Comparison of ENCODE assay signal across 8 mouse cellular contexts in the genomic region with DNA sequence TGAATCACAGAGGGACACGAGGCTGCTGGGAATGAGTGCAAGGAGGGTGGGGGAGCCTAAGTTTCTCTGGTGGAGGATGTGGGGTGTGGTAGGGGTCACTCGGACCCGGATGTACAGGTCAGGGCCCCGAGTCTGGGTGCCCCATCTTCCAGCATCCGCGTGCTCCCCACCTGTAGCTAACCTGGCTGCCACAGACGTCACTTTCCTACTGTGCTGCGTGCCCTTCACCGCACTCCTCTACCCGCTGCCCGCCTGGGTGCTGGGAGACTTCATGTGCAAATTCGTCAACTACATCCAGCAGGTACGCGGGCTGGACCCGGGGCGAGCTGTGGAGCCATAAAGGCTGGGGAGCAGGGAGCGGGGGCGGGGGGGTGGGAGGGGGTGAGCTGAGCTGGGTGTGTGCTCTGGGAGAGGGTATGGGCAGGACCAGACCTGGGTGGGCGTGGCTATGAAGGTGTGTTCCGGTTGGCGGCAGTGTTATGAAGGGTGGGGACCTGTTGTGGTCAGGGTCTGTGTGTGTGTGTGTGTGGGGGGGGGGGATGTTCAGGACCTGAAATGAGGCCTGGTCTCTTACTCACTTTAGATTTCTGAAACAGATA. TPM values are rescaled to one million over a fixed set of nuclear protein-coding genes. Genes with fewer than 3 reads are reported as not detected.
DNase-seq lines count a peak whose midpoint lies in the region; ATAC-seq lines count a peak whose summit lies in the region.

No protein-coding gene starts in this region.

- no peak overlapping the region for H3K4me2 ChIP-seq in forebrain, embryonic 13.5 days
- no peak overlapping the region for H3K4me2 ChIP-seq in forebrain, embryonic 15.5 days (replicated peaks)
- H3K4me2 ChIP-seq in neural tube, embryonic 11.5 days (ENCODE audit: low read depth), result no peak overlapping the region
- peak overlapping the region; percentile 10; the same call in 1 of the 2 replicates for H3K4me2 ChIP-seq in limb, embryonic 11.5 days (ENCODE audit: low read depth, severe bottlenecking)
- H3K4me2 ChIP-seq in stomach, embryonic 15.5 days, result peak overlapping the region; percentile 46

- H3K9ac ChIP-seq in forebrain, embryonic 13.5 days, result no peak overlapping the region
- H3K9ac ChIP-seq in forebrain, embryonic 15.5 days (replicated peaks), result no peak overlapping the region
- no peak overlapping the region for H3K9ac ChIP-seq in neural tube, embryonic 11.5 days (ENCODE audit: low read length)
- H3K9ac ChIP-seq in limb, embryonic 11.5 days (ENCODE audit: low read length), result no peak overlapping the region
- H3K9ac ChIP-seq in stomach, embryonic 15.5 days, result peak overlapping the region; percentile 16; the same call in 1 of the 2 replicates

- WGBS in forebrain, embryonic 13.5 days, result 3% methylated on average over 21 of the region's 21 CpGs
- 2% methylated on average over 21 of the region's 21 CpGs for WGBS in forebrain, embryonic 15.5 days
- WGBS in neural tube, embryonic 11.5 days, result 2% methylated on average over 21 of the region's 21 CpGs
- 3% methylated on average over 20 of the region's 21 CpGs for WGBS in limb, embryonic 11.5 days
- 8% methylated on average over 21 of the region's 21 CpGs for WGBS in stomach, embryonic 15.5 days

- H3K4me1 ChIP-seq in forebrain, embryonic 13.5 days, result peaks cover 47% of the 10 kb centered on the region
- H3K4me1 ChIP-seq in forebrain, embryonic 15.5 days, result peaks cover 42% of the 10 kb centered on the region
- H3K4me1 ChIP-seq in neural tube, embryonic 11.5 days (ENCODE audit: control insufficient read depth, insufficient read depth, low read length), result peaks cover 23% of the 10 kb centered on the region
- peaks cover 39% of the 10 kb centered on the region for H3K4me1 ChIP-seq in limb, embryonic 11.5 days (ENCODE audit: control insufficient read depth, insufficient read depth, low read length)
- peaks cover 62% of the 10 kb centered on the region for H3K4me1 ChIP-seq in stomach, embryonic 15.5 days

- ATAC-seq in forebrain, embryonic 13.5 days, result no peak
- no peak for ATAC-seq in forebrain, embryonic 15.5 days (replicated peaks)
- no peak for ATAC-seq in neural tube, embryonic 11.5 days (ENCODE audit: insufficient read depth, low FRiP score, low TSS enrichment)
- no peak for ATAC-seq in limb, embryonic 11.5 days (ENCODE audit: insufficient number of reproducible peaks, low FRiP score, low TSS enrichment, low read depth)
- no peak for ATAC-seq in stomach, embryonic 15.5 days (ENCODE audit: insufficient read depth, low FRiP score, low read depth)

- no peak overlapping the region for H3K27ac ChIP-seq in forebrain, embryonic 13.5 days
- H3K27ac ChIP-seq in forebrain, embryonic 15.5 days (replicated peaks), result no peak overlapping the region
- no peak overlapping the region for H3K27ac ChIP-seq in neural tube, embryonic 11.5 days (ENCODE audit: low read depth, low read length)
- no peak overlapping the region for H3K27ac ChIP-seq in limb, embryonic 11.5 days (replicated peaks; ENCODE audit: low read depth, low read length)
- no peak overlapping the region for H3K27ac ChIP-seq in stomach, embryonic 15.5 days

- no peaks in the 10 kb centered on the region for H3K9me3 ChIP-seq in forebrain, embryonic 13.5 days (replicated peaks)
- no peaks in the 10 kb centered on the region for H3K9me3 ChIP-seq in forebrain, embryonic 15.5 days
- H3K9me3 ChIP-seq in neural tube, embryonic 11.5 days (ENCODE audit: control insufficient read depth, low read length), result no peaks in the 10 kb centered on the region
- peaks cover 3% of the 10 kb centered on the region; the same call in 1 of the 2 replicates for H3K9me3 ChIP-seq in limb, embryonic 11.5 days (ENCODE audit: control insufficient read depth, low read length)
- H3K9me3 ChIP-seq in stomach, embryonic 15.5 days, result no peaks in the 10 kb centered on the region

- 0 out of 2 replicates have a peak overlapping the region, but pooled peaks have one; percentile 3 for H3K4me3 ChIP-seq in forebrain, embryonic 13.5 days
- no peak overlapping the region for H3K4me3 ChIP-seq in forebrain, embryonic 15.5 days
- peak overlapping the region; percentile 10; the same call in 1 of the 2 replicates for H3K4me3 ChIP-seq in neural tube, embryonic 11.5 days (ENCODE audit: low read depth, low read length)
- peak overlapping the region; percentile 10; the same call in 1 of the 2 replicates for H3K4me3 ChIP-seq in limb, embryonic 11.5 days (ENCODE audit: low read depth, low read length)
- H3K4me3 ChIP-seq in stomach, embryonic 15.5 days (replicated peaks), result peak overlapping the region; percentile 16; the same call in 1 of the 2 replicates

- peaks cover 72% of the 10 kb centered on the region for H3K27me3 ChIP-seq in forebrain, embryonic 13.5 days
- peaks cover 66% of the 10 kb centered on the region for H3K27me3 ChIP-seq in forebrain, embryonic 15.5 days
- H3K27me3 ChIP-seq in neural tube, embryonic 11.5 days (ENCODE audit: control insufficient read depth, insufficient read depth, low read length), result peaks cover 66% of the 10 kb centered on the region
- peaks cover 61% of the 10 kb centered on the region for H3K27me3 ChIP-seq in limb, embryonic 11.5 days (ENCODE audit: control insufficient read depth, insufficient read depth, low read length)
- peaks cover 55% of the 10 kb centered on the region for H3K27me3 ChIP-seq in stomach, embryonic 15.5 days (replicated peaks)

- DNase-seq in neural tube, embryonic 11.5 days (ENCODE audit: low spot score), result no peak
- DNase-seq in neural tube, embryonic 10.5 days (ENCODE audit: extremely low spot score, low spot score), result no peak
- DNase-seq in limb, embryonic 11.5 days (ENCODE audit: low spot score), result no peak
- DNase-seq in urinary bladder, postnatal 4 days (ENCODE audit: low spot score in 2 of 2), result no peak
- DNase-seq in right cerebral cortex, postnatal 36 days (ENCODE audit: low spot score in 2 of 2), result no peak

- no peaks in the 10 kb centered on the region for H3K36me3 ChIP-seq in forebrain, embryonic 13.5 days (ENCODE audit: poor library complexity, severe bottlenecking)
- no peaks in the 10 kb centered on the region for H3K36me3 ChIP-seq in forebrain, embryonic 15.5 days
- no peaks in the 10 kb centered on the region for H3K36me3 ChIP-seq in neural tube, embryonic 11.5 days (ENCODE audit: control insufficient read depth, insufficient read depth, low read length)
- no peaks in the 10 kb centered on the region for H3K36me3 ChIP-seq in limb, embryonic 11.5 days (ENCODE audit: control insufficient read depth, insufficient read depth, low read length)
- no peaks in the 10 kb centered on the region for H3K36me3 ChIP-seq in stomach, embryonic 15.5 days

RNA-seq across cellular contexts. Expression of gene R3hdm4, which starts 1.7 kb away (rescaled TPM):
- 200 and 217 TPM in 2 replicates for polyA plus RNA-seq in forebrain, embryonic 13.5 days (2015; fragmentation: Nextera tagmentation; extraction: Ambion mirVana)
- polyA plus RNA-seq in forebrain, embryonic 15.5 days (2015; fragmentation: Nextera tagmentation; extraction: Ambion mirVana), result 272 and 277 TPM in 2 replicates
- polyA plus RNA-seq in neural tube, embryonic 11.5 days (2014; fragmentation: Nextera tagmentation; extraction: Ambion mirVana), result 150 and 156 TPM in 2 replicates
- polyA plus RNA-seq in limb, embryonic 11.5 days (2014; fragmentation: Nextera tagmentation; extraction: Ambion mirVana), result 133 and 138 TPM in 2 replicates
- 137 and 140 TPM in 2 replicates for polyA plus RNA-seq in stomach, embryonic 15.5 days (2015; fragmentation: Nextera tagmentation; extraction: Ambion mirVana)

RNA-seq across cellular contexts. Expression of gene Kiss1r, which starts 2.6 kb away (rescaled TPM):
- 1.0 and 1.3 TPM in 2 replicates for polyA plus RNA-seq in forebrain, embryonic 13.5 days (2015; fragmentation: Nextera tagmentation; extraction: Ambion mirVana)
- 2.2 and 2.7 TPM in 2 replicates for polyA plus RNA-seq in forebrain, embryonic 15.5 days (2015; fragmentation: Nextera tagmentation; extraction: Ambion mirVana)
- 0.77 and 0.80 TPM in 2 replicates for polyA plus RNA-seq in neural tube, embryonic 11.5 days (2014; fragmentation: Nextera tagmentation; extraction: Ambion mirVana)
- polyA plus RNA-seq in limb, embryonic 11.5 days (2014; fragmentation: Nextera tagmentation; extraction: Ambion mirVana), result 0.21 and 0.34 TPM in 2 replicates
- polyA plus RNA-seq in stomach, embryonic 15.5 days (2015; fragmentation: Nextera tagmentation; extraction: Ambion mirVana), result 0.83 and 0.94 TPM in 2 replicates

RNA-seq across cellular contexts. Expression of gene Arid3a, which starts 7.5 kb away (rescaled TPM):
- polyA plus RNA-seq in forebrain, embryonic 13.5 days (2015; fragmentation: Nextera tagmentation; extraction: Ambion mirVana), result 2.5 and 3.6 TPM in 2 replicates
- polyA plus RNA-seq in forebrain, embryonic 15.5 days (2015; fragmentation: Nextera tagmentation; extraction: Ambion mirVana), result 2.7 and 3.1 TPM in 2 replicates
- 7.0 and 8.5 TPM in 2 replicates for polyA plus RNA-seq in neural tube, embryonic 11.5 days (2014; fragmentation: Nextera tagmentation; extraction: Ambion mirVana)
- polyA plus RNA-seq in limb, embryonic 11.5 days (2014; fragmentation: Nextera tagmentation; extraction: Ambion mirVana), result 11.8 and 12.9 TPM in 2 replicates
- 9.8 and 10.0 TPM in 2 replicates for polyA plus RNA-seq in stomach, embryonic 15.5 days (2015; fragmentation: Nextera tagmentation; extraction: Ambion mirVana)

RNA-seq across cellular contexts. Expression of gene Gm26602, which starts 8.7 kb away (rescaled TPM):
- polyA plus RNA-seq in forebrain, embryonic 13.5 days (2015; fragmentation: Nextera tagmentation; extraction: Ambion mirVana), result 33.6 TPM in 1 of 2 replicates, not detected in the other
- 10.4 and 21.1 TPM in 2 replicates for polyA plus RNA-seq in forebrain, embryonic 15.5 days (2015; fragmentation: Nextera tagmentation; extraction: Ambion mirVana)
- polyA plus RNA-seq in neural tube, embryonic 11.5 days (2014; fragmentation: Nextera tagmentation; extraction: Ambion mirVana), result 14.5 TPM in 1 of 2 replicates, not detected in the other
- polyA plus RNA-seq in limb, embryonic 11.5 days (2014; fragmentation: Nextera tagmentation; extraction: Ambion mirVana), result 6.7 TPM in 1 of 2 replicates, not detected in the other
- polyA plus RNA-seq in stomach, embryonic 15.5 days (2015; fragmentation: Nextera tagmentation; extraction: Ambion mirVana), result 4.4 and 13.3 TPM in 2 replicates

RNA-seq across cellular contexts. Expression of gene Med16, which starts 10.6 kb away (rescaled TPM):
- 49.0 and 59.0 TPM in 2 replicates for polyA plus RNA-seq in forebrain, embryonic 13.5 days (2015; fragmentation: Nextera tagmentation; extraction: Ambion mirVana)
- polyA plus RNA-seq in forebrain, embryonic 15.5 days (2015; fragmentation: Nextera tagmentation; extraction: Ambion mirVana), result 53.2 and 56.6 TPM in 2 replicates
- polyA plus RNA-seq in neural tube, embryonic 11.5 days (2014; fragmentation: Nextera tagmentation; extraction: Ambion mirVana), result 47.7 and 53.6 TPM in 2 replicates
- 43.1 and 43.8 TPM in 2 replicates for polyA plus RNA-seq in limb, embryonic 11.5 days (2014; fragmentation: Nextera tagmentation; extraction: Ambion mirVana)
- 43.6 and 47.8 TPM in 2 replicates for polyA plus RNA-seq in stomach, embryonic 15.5 days (2015; fragmentation: Nextera tagmentation; extraction: Ambion mirVana)

Comparison
In these comparisons a context has a peak if more than half of its experiments do, and no peak if none do; other contexts are left out.
1. H3K4me2 ChIP-seq: peak in limb, embryonic 11.5 days (single experiment) and stomach, embryonic 15.5 days (single experiment); none in forebrain, embryonic 13.5 days (single experiment), forebrain, embryonic 15.5 days (single experiment) and neural tube, embryonic 11.5 days (single experiment).